Mouse (Mus musculus): ENCODE measurements around the gene Prox2.

Gene Prox2

DNA sequence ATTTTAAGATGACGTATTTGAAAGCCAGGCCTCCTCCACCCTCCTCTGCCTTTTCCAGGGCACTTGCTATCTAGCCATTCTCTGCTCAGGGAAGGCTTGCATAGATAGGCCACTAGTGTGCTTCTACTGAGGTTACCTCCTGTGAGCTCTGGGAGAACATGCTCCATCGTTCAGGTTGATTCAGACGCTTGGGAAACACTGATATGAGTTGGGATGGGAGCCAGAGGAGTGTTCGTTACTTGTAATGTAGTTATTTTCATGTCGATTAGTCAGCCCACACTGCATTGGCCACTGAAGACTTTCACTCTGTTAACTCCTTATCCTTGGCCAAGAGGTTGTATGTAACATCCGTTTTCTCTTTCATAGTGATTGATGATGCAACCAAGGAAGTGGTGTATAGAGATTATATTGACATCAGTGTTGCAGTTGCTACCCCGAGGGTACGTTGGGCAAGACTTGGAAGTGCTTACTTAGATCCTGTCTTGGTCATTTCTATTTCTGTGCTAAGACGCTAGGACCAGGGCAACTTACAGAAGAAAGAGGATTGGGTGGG, 18.9 kb upstream of the Prox2 start:
- no peak for DNase-seq

GRCm38 (mm10) chr12:85126986-85127603, 16.5 kb upstream of the Prox2 start:
- DNase-seq, result no peak

DNA sequence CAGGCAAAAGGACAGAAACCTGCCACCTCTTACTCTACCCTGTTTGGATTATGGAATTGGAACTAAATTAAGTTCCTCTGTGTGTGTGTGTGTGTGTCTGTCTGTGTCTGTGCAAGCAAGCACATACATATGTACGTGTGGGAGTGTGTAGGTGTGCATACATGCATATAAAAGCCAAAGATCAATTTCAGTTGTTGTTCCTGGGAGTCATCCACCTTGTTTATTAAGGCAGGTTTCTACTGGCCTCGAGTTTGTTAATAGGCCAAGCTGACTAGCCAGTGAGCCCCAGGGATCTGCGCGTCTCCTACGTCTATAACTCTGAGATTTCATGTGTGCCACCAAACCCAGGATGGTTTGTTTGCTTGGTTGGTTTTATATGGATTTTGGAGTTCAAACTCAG, 14.2 kb upstream of the Prox2 start:
- DNase-seq, result no peak

GRCm38 (mm10) chr12:85123645-85124044, 13.1 kb upstream of the Prox2 start:
- no peak for DNase-seq

DNA sequence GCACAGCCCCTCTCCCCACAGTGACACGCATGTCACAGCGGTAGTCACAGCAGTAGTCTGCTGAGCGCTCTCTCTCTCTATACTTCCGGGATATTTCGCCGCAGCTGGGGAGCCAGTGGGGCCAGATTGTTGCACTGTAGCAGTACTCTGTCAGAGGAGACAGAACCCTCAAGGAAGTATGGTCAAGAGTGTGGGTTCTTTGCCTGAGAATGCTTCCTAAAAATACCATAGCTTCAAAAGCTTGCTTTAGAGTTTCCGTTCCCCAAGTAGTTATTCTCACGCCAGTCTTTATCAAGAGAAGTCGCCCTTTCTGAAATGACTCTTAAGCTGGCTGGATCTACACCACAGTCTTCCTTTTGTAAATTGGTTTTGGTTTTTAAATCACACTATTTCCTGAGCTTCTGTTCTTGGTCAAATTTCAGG, 12.6 kb upstream of the Prox2 start:
- DNase-seq, result no peak

DNA sequence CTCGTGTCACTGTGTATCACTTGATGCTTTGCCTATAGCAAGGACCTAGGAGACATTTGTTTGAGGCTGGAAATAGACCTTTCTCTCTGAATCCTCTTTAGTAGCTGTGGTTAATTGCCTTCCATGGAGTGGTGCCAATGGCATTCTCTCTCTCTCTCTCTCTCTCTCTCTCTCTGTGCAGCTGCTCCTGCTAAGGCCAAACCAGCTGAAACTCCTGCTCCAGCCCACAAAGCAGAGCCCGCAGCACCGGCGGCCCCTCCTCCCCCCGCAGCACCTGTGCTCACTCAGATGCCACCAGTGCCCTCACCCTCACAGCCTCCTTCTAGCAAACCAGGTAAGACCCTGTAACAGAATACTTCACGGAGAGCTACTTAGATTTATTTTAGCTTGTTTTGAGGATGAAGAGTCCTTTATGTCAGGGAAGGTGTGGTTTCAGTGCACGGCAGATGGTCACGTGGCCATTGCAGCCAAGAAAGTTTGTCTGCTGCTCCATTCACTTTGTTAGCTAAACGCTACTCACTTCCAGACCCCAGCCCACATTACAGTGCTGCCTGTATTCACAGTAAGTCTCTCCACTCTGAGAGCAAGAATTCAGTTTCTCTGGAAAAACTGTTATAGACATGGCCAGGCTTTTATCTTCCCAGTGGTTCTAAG, 11.4 kb upstream of the Prox2 start:
- no peak for DNase-seq

DNA sequence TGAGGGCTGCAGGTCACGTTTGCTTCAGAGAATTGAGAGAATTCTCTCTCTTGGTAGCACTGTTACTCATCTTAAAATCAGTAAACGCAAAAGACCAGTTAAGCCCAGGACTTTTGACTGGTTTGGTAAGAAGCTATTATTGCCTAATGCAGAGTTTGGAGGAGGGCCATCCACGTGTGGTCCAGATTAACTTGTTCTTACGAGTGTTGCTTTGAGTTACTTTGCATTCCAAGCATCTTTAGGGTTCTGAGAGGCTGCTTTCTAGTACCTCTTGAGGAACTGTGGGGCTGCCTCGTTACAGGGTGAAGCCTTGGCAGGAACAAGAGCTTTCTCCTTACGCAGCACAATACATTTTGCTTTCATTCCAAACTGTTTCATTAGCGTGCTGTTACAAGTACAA, 5.1 kb upstream of the Prox2 start:
- no peak for DNase-seq

GRCm38 (mm10) chr12:85113917-85114316, 3.4 kb upstream of the Prox2 start:
- DNase-seq, result no peak

DNA sequence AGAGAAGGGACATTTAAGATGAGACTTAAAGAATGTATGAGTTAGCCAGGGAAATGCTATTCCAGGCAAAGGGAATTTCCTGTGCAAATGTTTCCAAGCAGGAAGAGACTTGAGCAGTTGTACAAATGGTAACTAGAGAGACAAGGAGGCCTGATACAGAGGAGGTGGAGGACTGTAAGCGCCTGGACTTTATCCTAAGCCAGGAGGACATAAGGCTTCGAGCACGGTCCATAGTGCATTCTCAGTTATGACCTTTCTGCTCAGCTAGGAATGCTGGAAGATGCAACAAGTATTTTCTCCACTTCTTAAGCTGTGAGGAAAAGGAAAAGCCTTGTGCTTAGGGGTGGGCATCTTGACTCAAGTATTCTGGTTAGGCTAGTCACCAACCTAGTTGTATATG, 2.8 kb upstream of the Prox2 start:
- no peak for DNase-seq

- no peak for DNase-seq
These were observed 2.1 kb upstream of the Prox2 start for GRCm38 (mm10) chr12:85112550-85113251.

- DNase-seq, result peak; percentile 34
These were observed 405 bp downstream of the Prox2 start for GRCm38 (mm10) chr12:85110011-85110697.

DNA sequence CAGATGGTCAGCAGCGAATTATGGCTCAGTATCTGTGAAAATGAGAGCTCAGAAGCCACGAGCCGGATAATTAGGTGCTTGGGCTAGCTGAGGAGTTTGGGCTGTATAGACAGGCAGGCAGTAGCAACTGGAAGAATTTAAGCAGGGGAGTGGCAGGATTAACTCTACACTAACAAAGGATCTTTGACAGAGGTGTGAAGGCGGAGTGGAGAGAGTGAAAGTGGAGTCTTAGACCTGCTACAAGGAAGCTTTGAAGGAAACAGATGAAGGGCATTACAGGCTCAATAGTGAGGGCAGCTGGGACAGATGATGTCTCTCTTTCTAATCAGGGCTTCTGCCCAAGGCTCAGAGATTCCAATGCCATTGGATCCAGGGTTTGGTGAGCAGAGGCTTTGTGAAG, 1.1 kb downstream of the Prox2 start:
- DNase-seq, result no peak

DNA sequence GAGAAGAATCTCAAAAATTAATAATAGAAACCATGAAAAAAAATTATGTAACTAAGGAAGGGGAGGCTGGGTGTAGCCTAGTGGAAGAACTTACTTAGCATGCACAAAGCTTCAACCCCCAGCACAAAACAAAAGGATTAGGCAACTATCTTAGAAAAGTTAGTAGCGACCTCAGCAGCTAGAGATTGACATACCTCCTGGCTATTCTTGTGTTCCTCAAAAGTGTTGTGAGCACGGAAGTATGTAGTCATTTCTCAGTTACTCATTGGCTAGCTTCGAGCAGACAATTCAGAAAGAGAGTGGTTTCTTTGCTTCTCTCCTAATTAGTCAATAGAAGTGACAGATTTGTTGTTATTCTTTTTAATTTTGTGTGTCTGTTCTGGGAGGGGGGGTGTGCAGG, 1.9 kb downstream of the Prox2 start:
- DNase-seq, result no peak

DNA sequence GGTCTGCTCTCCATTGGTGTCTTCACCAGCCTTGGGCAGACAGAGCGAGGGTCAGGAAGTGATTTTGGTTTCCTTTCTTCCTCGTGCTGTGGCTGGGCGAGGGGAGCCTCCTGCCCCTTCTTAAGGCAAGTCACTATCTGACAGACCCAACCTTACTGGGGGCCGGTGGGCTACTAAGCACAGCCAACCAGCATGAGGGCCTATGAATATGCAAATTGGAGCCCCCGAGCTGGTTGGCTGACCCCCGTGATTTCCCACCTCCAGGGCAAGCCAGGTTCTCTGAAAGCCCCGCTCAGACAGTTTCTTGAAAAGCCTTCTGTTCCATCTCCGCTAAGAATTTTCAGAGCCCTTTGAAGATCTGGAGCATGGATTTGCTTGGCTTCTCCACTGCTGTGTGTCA, 4.3 kb downstream of the Prox2 start:
- no peak for DNase-seq

DNA sequence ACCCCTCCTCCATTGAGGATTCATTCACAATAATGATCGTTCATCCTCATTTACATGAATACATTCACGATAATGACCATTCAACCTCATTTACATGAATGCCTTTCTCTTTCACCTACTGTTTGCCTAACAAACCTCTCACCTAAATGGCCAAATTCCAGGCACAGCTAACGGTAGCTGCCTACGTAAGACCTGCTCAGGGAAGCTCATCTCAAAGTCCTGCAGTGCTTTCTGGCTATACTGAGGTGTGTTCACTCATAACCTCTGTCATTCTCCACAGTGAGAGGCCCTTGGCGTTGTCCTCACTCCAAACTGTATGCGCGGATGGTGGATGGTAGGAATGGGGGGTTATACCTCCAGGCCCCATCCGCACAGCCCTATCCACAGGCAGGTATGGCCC, 5.8 kb downstream of the Prox2 start:
- no peak for DNase-seq

DNA sequence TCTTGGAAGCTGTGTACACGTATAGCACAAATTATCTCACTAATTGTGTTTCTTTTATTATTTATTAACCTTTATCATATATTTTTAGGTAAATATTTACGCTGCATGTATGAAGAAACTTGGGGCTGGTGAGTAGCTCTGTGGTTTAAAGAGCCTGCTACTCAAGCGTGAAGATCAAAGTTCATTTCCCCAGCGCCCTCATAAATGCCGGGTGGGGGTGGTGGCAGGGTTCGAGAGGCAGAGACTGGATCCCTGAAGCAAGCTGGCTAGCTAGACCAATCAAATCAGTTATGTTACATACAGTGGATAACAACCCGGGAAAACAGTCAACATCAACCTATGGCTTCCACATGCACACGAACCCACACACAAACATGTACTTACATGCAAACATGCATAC, 7.5 kb downstream of the Prox2 start:
- DNase-seq, result no peak

- DNase-seq, result no peak
These were observed 8.9 kb downstream of the Prox2 start for GRCm38 (mm10) chr12:85101521-85102106.

DNA sequence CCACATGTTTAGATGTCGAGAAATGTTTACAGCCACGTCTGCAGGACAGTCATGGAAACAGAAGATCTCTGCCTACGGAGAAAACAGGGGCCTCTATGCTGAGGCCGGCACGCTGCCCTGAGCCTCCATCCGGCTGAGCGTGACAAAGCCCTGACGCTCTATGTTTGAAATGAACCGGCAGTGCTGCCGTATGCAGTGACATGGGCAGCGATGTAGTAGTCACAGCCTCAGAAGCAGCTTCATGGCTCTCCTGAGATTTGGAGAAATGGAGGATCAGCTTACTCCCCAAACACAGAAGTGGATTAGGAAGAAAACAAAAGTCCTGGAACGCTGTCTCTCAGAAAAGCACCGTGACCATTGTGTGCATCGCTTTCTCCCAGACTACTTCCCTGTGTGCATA, 9.6 kb downstream of the Prox2 start:
- DNase-seq, result no peak

DNA sequence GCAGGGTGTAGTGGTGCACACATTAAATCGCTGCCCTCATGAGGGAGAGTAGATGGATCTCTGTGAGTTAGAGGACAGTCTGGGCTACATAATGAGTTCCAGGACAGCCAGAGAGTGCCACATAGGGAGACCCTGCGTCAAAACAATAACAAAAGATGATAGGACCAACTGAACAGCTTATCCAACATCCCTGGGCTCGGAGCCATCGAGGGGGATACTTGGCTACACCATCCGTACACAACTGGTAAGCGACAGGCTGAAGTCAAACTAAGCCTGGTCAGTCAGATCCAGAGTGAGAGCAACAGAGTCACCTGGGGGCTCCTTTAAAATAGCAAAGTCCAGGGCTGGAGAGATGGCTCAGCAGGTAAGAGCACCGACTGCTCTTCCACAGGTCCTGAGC, 14.7 kb downstream of the Prox2 start:
- DNase-seq, result no peak

GRCm38 (mm10) chr12:85095146-85095545, 15.4 kb downstream of the Prox2 start:
- DNase-seq, result no peak

- DNase-seq, result no peak
These were observed 15.9 kb downstream of the Prox2 start for GRCm38 (mm10) chr12:85094706-85095105.

GRCm38 (mm10) chr12:85094010-85094409, 16.5 kb downstream of the Prox2 start:
- no peak for DNase-seq

DNA sequence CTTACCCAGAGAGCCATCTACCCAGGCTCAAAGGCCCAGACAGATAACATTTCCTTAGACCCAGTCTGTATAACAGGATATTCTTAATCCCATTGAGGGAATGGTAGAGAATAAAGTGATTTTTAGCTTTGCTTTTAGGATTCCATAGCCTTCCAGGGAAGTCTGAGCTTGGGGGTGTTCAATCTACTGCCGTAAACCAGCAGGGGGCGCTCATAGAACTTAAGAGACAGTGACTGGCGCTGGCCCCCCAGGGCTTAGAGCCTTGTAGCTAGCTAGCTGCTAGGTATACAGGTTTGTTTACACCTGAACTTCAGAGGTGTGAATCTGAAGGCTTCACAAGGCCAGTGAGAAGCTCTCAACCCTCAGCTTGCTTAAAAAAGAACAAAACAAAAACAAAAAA, 18.3 kb downstream of the Prox2 start:
- DNase-seq, result peak; percentile 64
